7 mouse cellular contexts compared by ENCODE assay signal in the genomic region with DNA sequence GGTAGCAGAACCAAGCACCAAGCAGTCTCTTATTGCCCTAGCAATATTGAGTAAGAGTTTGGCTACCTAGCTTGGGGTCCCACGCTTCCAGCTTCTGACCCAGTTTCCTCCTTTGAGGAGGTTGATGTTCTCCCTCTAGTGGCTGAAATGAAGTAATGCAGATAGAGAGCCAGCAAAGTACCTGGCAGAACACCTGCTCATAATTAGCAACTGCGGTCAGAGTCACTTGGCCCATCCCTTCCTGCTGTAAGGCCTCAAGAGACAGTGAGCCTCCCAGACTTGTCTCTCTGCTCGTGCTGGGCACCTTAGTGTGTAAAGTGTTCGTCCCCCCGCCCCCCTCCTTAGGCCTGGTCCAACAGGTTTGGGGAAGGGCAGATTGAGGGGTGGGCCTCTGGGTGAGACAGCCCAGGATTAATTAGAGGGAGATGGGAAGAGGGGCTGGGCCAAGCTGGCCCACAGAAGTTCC. TPM values are rescaled to one million over a fixed set of nuclear protein-coding genes. Genes with fewer than 3 reads are reported as not detected.
DNase-seq lines count a peak whose midpoint lies in the region; ATAC-seq and TF ChIP-seq lines count a peak whose summit lies in the region.

No protein-coding gene starts in this region.

- H3K9me3 ChIP-seq in midbrain, embryonic 11.5 days (ENCODE audit: control insufficient read depth, low read length), result no peaks in the 10 kb centered on the region
- H3K9me3 ChIP-seq in midbrain, embryonic 10.5 days (replicated peaks), result no peaks in the 10 kb centered on the region
- H3K9me3 ChIP-seq in hindbrain, embryonic 16.5 days (ENCODE audit: control insufficient read depth, low read length), result no peaks in the 10 kb centered on the region
- no peaks in the 10 kb centered on the region for H3K9me3 ChIP-seq in midbrain, embryonic 15.5 days

- H3K4me2 ChIP-seq in midbrain, embryonic 11.5 days, result no peak overlapping the region
- H3K4me2 ChIP-seq in hindbrain, embryonic 16.5 days (ENCODE audit: low read length), result no peak overlapping the region
- H3K4me2 ChIP-seq in midbrain, embryonic 15.5 days, result no peak overlapping the region

- no peaks in the 10 kb centered on the region for H3K4me1 ChIP-seq in midbrain, embryonic 11.5 days (ENCODE audit: control insufficient read depth, insufficient read depth, low read length)
- H3K4me1 ChIP-seq in midbrain, embryonic 10.5 days, result peaks cover 8% of the 10 kb centered on the region
- no peaks in the 10 kb centered on the region for H3K4me1 ChIP-seq in bone marrow macrophage, adult 2 months (ENCODE audit: control insufficient read depth, insufficient read depth, low read length)
- H3K4me1 ChIP-seq in hindbrain, embryonic 16.5 days (ENCODE audit: control insufficient read depth, insufficient read depth, low read depth, low read length), result peaks cover 4% of the 10 kb centered on the region; the same call in 1 of the 2 replicates
- H3K4me1 ChIP-seq in midbrain, embryonic 15.5 days, result no peaks in the 10 kb centered on the region

- peaks cover 23% of the 10 kb centered on the region for H3K27me3 ChIP-seq in midbrain, embryonic 11.5 days (ENCODE audit: control insufficient read depth, insufficient read depth, low read length)
- H3K27me3 ChIP-seq in midbrain, embryonic 10.5 days (ENCODE audit: low read depth, poor library complexity, severe bottlenecking), result peaks cover 38% of the 10 kb centered on the region
- peaks cover 24% of the 10 kb centered on the region for H3K27me3 ChIP-seq in hindbrain, embryonic 16.5 days (replicated peaks; ENCODE audit: control insufficient read depth, insufficient read depth, low read length)
- H3K27me3 ChIP-seq in midbrain, embryonic 15.5 days (replicated peaks), result peaks cover 35% of the 10 kb centered on the region

- no peak for TF ChIP-seq POLR2A in bone marrow macrophage, adult 2 months (IDR thresholded peaks at IDR 0.05; ENCODE audit: borderline replicate concordance, low read depth, low read length)

- no peak overlapping the region for H3K27ac ChIP-seq in midbrain, embryonic 11.5 days (ENCODE audit: low read depth, low read length)
- no peak overlapping the region for H3K27ac ChIP-seq in midbrain, embryonic 10.5 days (replicated peaks)
- no peak overlapping the region for H3K27ac ChIP-seq in bone marrow macrophage, adult 2 months (ENCODE audit: insufficient read depth, low read depth, low read length)
- H3K27ac ChIP-seq in hindbrain, embryonic 16.5 days (ENCODE audit: low read depth, low read length), result no peak overlapping the region
- H3K27ac ChIP-seq in midbrain, embryonic 15.5 days, result no peak overlapping the region

- WGBS in midbrain, embryonic 11.5 days, result 18% methylated on average over 5 of the region's 5 CpGs
- WGBS in midbrain, embryonic 10.5 days, result 8% methylated on average over 5 of the region's 5 CpGs
- 12% methylated on average over 5 of the region's 5 CpGs for WGBS in hindbrain, embryonic 16.5 days
- 17% methylated on average over 5 of the region's 5 CpGs for WGBS in midbrain, embryonic 15.5 days

- DNase-seq in midbrain, embryonic 11.5 days (ENCODE audit: low spot score, missing footprints), result peak; percentile 85
- DNase-seq in midbrain, embryonic 10.5 days (ENCODE audit: low spot score), result no peak
- DNase-seq in adrenal gland, postnatal 25 days, result no peak
- no peak for DNase-seq in heart, postnatal 14 days

- ATAC-seq in midbrain, embryonic 11.5 days (ENCODE audit: low FRiP score), result peak; percentile 45
- peak; percentile 48; the same call in 1 of the 2 replicates for ATAC-seq in hindbrain, embryonic 16.5 days
- ATAC-seq in midbrain, embryonic 15.5 days (replicated peaks), result peak; percentile 47; the same call in 1 of the 2 replicates

- no peak overlapping the region for H3K4me3 ChIP-seq in midbrain, embryonic 11.5 days (ENCODE audit: low read depth, low read length)
- H3K4me3 ChIP-seq in midbrain, embryonic 10.5 days, result no peak overlapping the region
- H3K4me3 ChIP-seq in bone marrow macrophage, adult 2 months (ENCODE audit: insufficient read depth, low read length), result no peak overlapping the region
- no peak overlapping the region for H3K4me3 ChIP-seq in hindbrain, embryonic 16.5 days (ENCODE audit: low read length)
- H3K4me3 ChIP-seq in midbrain, embryonic 15.5 days, result no peak overlapping the region

- peak; percentile 66 for TF ChIP-seq CTCF in bone marrow macrophage, adult 2 months (IDR thresholded peaks at IDR 0.05; ENCODE audit: low read depth, low read length)

- no peak overlapping the region for H3K9ac ChIP-seq in midbrain, embryonic 11.5 days (ENCODE audit: low read length)
- H3K9ac ChIP-seq in hindbrain, embryonic 16.5 days (ENCODE audit: low read depth, low read length), result no peak overlapping the region
- no peak overlapping the region for H3K9ac ChIP-seq in midbrain, embryonic 15.5 days

- intact Hi-C loops in heart, postnatal 14 days (cut with DNase I), result no loop called here

- no peaks in the 10 kb centered on the region; the same call in 1 of the 2 replicates for H3K36me3 ChIP-seq in midbrain, embryonic 11.5 days (ENCODE audit: control insufficient read depth, insufficient read depth, low read length)
- peaks cover 36% of the 10 kb centered on the region for H3K36me3 ChIP-seq in midbrain, embryonic 10.5 days
- peaks cover 4% of the 10 kb centered on the region for H3K36me3 ChIP-seq in hindbrain, embryonic 16.5 days (ENCODE audit: control insufficient read depth, insufficient read depth, low read length)
- H3K36me3 ChIP-seq in midbrain, embryonic 15.5 days (replicated peaks), result peaks cover 5% of the 10 kb centered on the region

RNA-seq across cellular contexts. Expression of a gene that starts 4.3 kb away (rescaled TPM):
- 0.14 and 0.19 TPM in 2 replicates for polyA plus RNA-seq in midbrain, embryonic 11.5 days (2014; fragmentation: Nextera tagmentation; extraction: Ambion mirVana)
- 0.32 TPM in 1 of 2 replicates, not detected in the other for polyA plus RNA-seq in midbrain, embryonic 10.5 days (2016; fragmentation: Nextera tagmentation; extraction: Ambion mirVana)
- not detected in 2 replicates for polyA plus RNA-seq in bone marrow macrophage, adult 2 months (2012; ENCODE audit: insufficient read depth, insufficient read length, missing spikeins)
- 0.19 TPM in 1 of 2 replicates, not detected in the other for polyA plus RNA-seq in hindbrain, embryonic 16.5 days (2015; fragmentation: Nextera tagmentation; extraction: Ambion mirVana)
- polyA plus RNA-seq in midbrain, embryonic 15.5 days (2015; fragmentation: Nextera tagmentation; extraction: Ambion mirVana), result 0.22 TPM in 1 of 2 replicates, not detected in the other
- total RNA-seq in adrenal gland, postnatal 25 days (2021), result not detected in 2 replicates
- total RNA-seq in heart, postnatal 14 days (2021), result not detected

RNA-seq across cellular contexts. Expression of a gene that starts 8.8 kb away (rescaled TPM):
- 37.4 and 40.6 TPM in 2 replicates for polyA plus RNA-seq in midbrain, embryonic 11.5 days (2014; fragmentation: Nextera tagmentation; extraction: Ambion mirVana)
- polyA plus RNA-seq in midbrain, embryonic 10.5 days (2016; fragmentation: Nextera tagmentation; extraction: Ambion mirVana), result 29.5 and 36.4 TPM in 2 replicates
- 101 and 118 TPM in 2 replicates for polyA plus RNA-seq in bone marrow macrophage, adult 2 months (2012; ENCODE audit: insufficient read depth, insufficient read length, missing spikeins)
- polyA plus RNA-seq in hindbrain, embryonic 16.5 days (2015; fragmentation: Nextera tagmentation; extraction: Ambion mirVana), result 150 and 153 TPM in 2 replicates
- polyA plus RNA-seq in midbrain, embryonic 15.5 days (2015; fragmentation: Nextera tagmentation; extraction: Ambion mirVana), result 120 and 121 TPM in 2 replicates
- total RNA-seq in adrenal gland, postnatal 25 days (2021), result 139 and 171 TPM in 2 replicates
- total RNA-seq in heart, postnatal 14 days (2021), result 100 to 1,000 TPM; 186 to 198 TPM

RNA-seq across cellular contexts. Expression of a gene that starts 9.1 kb away (rescaled TPM):
- polyA plus RNA-seq in midbrain, embryonic 11.5 days (2014; fragmentation: Nextera tagmentation; extraction: Ambion mirVana), result 55.1 and 57.0 TPM in 2 replicates
- polyA plus RNA-seq in midbrain, embryonic 10.5 days (2016; fragmentation: Nextera tagmentation; extraction: Ambion mirVana), result 74.2 and 77.3 TPM in 2 replicates
- 20.9 and 23.4 TPM in 2 replicates for polyA plus RNA-seq in bone marrow macrophage, adult 2 months (2012; ENCODE audit: insufficient read depth, insufficient read length, missing spikeins)
- 41.3 and 42.1 TPM in 2 replicates for polyA plus RNA-seq in hindbrain, embryonic 16.5 days (2015; fragmentation: Nextera tagmentation; extraction: Ambion mirVana)
- 39.1 and 42.9 TPM in 2 replicates for polyA plus RNA-seq in midbrain, embryonic 15.5 days (2015; fragmentation: Nextera tagmentation; extraction: Ambion mirVana)
- total RNA-seq in adrenal gland, postnatal 25 days (2021), result 31.2 and 31.8 TPM in 2 replicates
- total RNA-seq in heart, postnatal 14 days (2021), result 10 to 100 TPM; 13.5 to 15.9 TPM

RNA-seq across cellular contexts. Expression of a gene that starts 12.7 kb away (rescaled TPM):
- 2.0 and 2.2 TPM in 2 replicates for polyA plus RNA-seq in midbrain, embryonic 11.5 days (2014; fragmentation: Nextera tagmentation; extraction: Ambion mirVana)
- 3.2 and 3.8 TPM in 2 replicates for polyA plus RNA-seq in midbrain, embryonic 10.5 days (2016; fragmentation: Nextera tagmentation; extraction: Ambion mirVana)
- 4.9 and 5.6 TPM in 2 replicates for polyA plus RNA-seq in bone marrow macrophage, adult 2 months (2012; ENCODE audit: insufficient read depth, insufficient read length, missing spikeins)
- 5.8 and 6.1 TPM in 2 replicates for polyA plus RNA-seq in hindbrain, embryonic 16.5 days (2015; fragmentation: Nextera tagmentation; extraction: Ambion mirVana)
- 2.4 and 2.5 TPM in 2 replicates for polyA plus RNA-seq in midbrain, embryonic 15.5 days (2015; fragmentation: Nextera tagmentation; extraction: Ambion mirVana)
- total RNA-seq in adrenal gland, postnatal 25 days (2021), result 76.5 and 130 TPM in 2 replicates
- total RNA-seq in heart, postnatal 14 days (2021), result 10 to 100 TPM; 43.8 to 76.5 TPM

RNA-seq across cellular contexts. Expression of a gene that starts 14.5 kb away (rescaled TPM):
- 2.3 and 2.5 TPM in 2 replicates for polyA plus RNA-seq in midbrain, embryonic 11.5 days (2014; fragmentation: Nextera tagmentation; extraction: Ambion mirVana)
- 3.5 and 10.1 TPM in 2 replicates for polyA plus RNA-seq in midbrain, embryonic 10.5 days (2016; fragmentation: Nextera tagmentation; extraction: Ambion mirVana)
- polyA plus RNA-seq in bone marrow macrophage, adult 2 months (2012; ENCODE audit: insufficient read depth, insufficient read length, missing spikeins), result not detected in 2 replicates
- polyA plus RNA-seq in hindbrain, embryonic 16.5 days (2015; fragmentation: Nextera tagmentation; extraction: Ambion mirVana), result 0.34 and 0.54 TPM in 2 replicates
- polyA plus RNA-seq in midbrain, embryonic 15.5 days (2015; fragmentation: Nextera tagmentation; extraction: Ambion mirVana), result 0.23 TPM in 1 of 2 replicates, not detected in the other
- total RNA-seq in adrenal gland, postnatal 25 days (2021), result not detected in 2 replicates
- not detected for total RNA-seq in heart, postnatal 14 days (2021)
